Mouse (Mus musculus): ENCODE data around the gene Nhej1. TPM values are rescaled to one million over a fixed set of nuclear protein-coding genes. Genes with fewer than 3 reads are reported as not detected.

Nhej1 gene
- polyA plus RNA-seq, 1 experiment = 10.3 TPM

DNA sequence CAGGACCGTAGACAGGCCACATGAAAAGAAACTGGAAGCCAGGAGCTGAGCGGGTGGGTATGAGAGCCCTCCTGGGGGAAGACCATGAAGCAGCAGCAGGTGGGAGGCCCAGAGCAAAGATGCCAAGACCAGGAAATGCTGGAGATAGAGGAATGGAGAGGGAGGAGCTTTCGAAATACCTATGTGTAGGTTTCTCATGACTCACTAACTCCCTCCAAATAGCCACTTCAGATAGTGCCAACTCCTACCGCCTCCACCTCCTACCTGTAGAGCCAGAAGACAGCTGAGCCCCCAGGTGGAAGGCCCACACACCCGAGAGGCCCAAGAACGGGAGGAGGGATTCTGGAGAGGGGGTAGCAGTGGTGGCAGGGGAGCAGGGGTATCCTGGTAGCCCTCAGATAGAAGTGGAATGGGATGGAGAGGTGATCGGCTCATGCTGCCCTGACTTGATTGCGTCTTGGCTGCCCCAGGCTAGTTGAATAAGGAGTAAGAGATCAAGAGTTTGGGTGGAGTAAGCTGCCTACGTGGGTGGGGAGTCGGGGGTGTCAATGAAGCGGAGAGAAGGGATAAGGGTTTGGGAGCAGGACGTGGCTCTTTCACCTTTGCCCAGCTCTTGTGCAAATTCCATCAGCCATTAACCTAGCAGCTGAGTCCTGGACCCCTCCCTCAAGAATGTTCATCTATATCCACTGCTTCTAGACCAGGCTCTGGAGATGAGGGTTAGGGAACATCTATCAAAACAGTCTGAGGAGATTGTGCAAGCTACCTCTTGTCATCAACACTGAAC, 8.6 kb upstream of the Nhej1 start, which contains the start of gene Slc23a3:
TSS of gene Slc23a3 (minus strand) at position 470 of the 787 bp plus-strand sequence.
- no peak within 1 kb of the TSS for H3K4me3 ChIP-seq (ENCODE audit: insufficient read depth, low read length)
- TF ChIP-seq POLR2A (IDR thresholded peaks at IDR 0.05; ENCODE audit: low read depth, low read length) (no peak; the same call in 1 of the 2 replicates), CTCF (IDR thresholded peaks at IDR 0.05; ENCODE audit: borderline replicate concordance, insufficient read depth, low read length) (no peak)
- no peak within 1 kb of the TSS for H3K27ac ChIP-seq (ENCODE audit: insufficient read depth, low read length)
- H3K4me1 ChIP-seq (ENCODE audit: control insufficient read depth, insufficient read depth, low read length) = no peaks in the 10 kb centered on the region

DNA sequence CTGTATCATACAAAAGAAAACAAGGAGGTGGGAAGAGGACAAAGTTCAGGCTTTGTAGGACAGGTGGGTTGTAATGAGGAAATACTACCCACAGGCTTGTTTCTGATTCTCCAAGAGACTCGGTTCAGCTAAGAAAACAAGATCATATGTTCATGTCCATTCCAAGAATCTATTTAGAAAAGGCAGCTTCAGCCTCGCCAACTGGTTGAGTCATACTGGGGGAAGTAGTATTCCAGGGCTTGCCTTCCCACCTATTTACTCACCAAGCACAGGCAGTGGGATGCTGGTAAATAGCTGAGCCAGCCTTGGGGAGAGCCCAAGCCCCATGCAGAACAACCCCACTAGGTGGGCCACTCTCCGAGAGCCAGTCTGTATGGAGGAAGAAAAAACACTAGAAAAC, 3.6 kb upstream of the Nhej1 start:
- no peaks in the 10 kb centered on the region for H3K4me1 ChIP-seq (ENCODE audit: control insufficient read depth, insufficient read depth, low read length)
- no peak for TF ChIP-seq POLR2A (IDR thresholded peaks at IDR 0.05; ENCODE audit: low read depth, low read length)
- TF ChIP-seq CTCF (IDR thresholded peaks at IDR 0.05; ENCODE audit: borderline replicate concordance, insufficient read depth, low read length) = no peak

GRCm38 (mm10) chr1:75125418-75125817, 418 bp upstream of the Nhej1 start:
- peak overlapping the region; percentile 44 for H3K4me3 ChIP-seq (ENCODE audit: insufficient read depth, low read length)

More for the DNA sequence above, 3.6 kb upstream of the Nhej1 start:
- no peak overlapping the region for H3K4me3 ChIP-seq (ENCODE audit: insufficient read depth, low read length)
- no peak overlapping the region for H3K27ac ChIP-seq (ENCODE audit: insufficient read depth, low read length)

GRCm38 (mm10) chr1:75122211-75122610, 2.8 kb downstream of the Nhej1 start:
- TF ChIP-seq POLR2A (IDR thresholded peaks at IDR 0.05; ENCODE audit: low read depth, low read length) (no peak), CTCF (IDR thresholded peaks at IDR 0.05; ENCODE audit: borderline replicate concordance, insufficient read depth, low read length) (no peak)
- Histone ChIP-seq H3K27ac (ENCODE audit: insufficient read depth, low read length) (no peak overlapping the region), H3K4me1 (ENCODE audit: control insufficient read depth, insufficient read depth, low read length) (no peaks in the 10 kb centered on the region), H3K4me3 (ENCODE audit: insufficient read depth, low read length) (no peak overlapping the region)

More at GRCm38 (mm10) chr1:75125418-75125817, 418 bp upstream of the Nhej1 start:
- no peak for TF ChIP-seq POLR2A (IDR thresholded peaks at IDR 0.05; ENCODE audit: low read depth, low read length)
- no peak for TF ChIP-seq CTCF (IDR thresholded peaks at IDR 0.05; ENCODE audit: borderline replicate concordance, insufficient read depth, low read length)
- Histone ChIP-seq H3K27ac (ENCODE audit: insufficient read depth, low read length) (peak overlapping the region; percentile 99; the same call in 1 of the 2 replicates), H3K4me1 (ENCODE audit: control insufficient read depth, insufficient read depth, low read length) (no peaks in the 10 kb centered on the region)

DNA sequence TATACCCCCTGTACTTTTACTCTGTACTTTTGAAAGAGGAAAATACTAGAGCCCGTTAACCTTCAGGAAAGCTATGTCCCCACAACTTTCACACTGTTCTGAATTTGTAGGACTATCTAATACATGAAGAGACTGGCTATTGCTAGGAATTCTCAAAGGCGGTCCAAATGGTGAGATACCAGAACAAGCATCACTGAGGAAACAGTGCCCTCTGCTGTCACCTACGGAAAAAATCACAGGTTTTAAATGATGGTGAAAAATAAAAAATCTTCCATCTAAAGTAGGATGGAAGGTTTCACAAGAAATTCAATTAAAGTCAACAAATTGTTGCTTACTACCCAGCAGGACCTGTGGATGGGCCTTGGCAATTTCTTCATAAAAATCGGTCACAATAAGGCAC, 72.9 kb downstream of the Nhej1 start:
- Histone ChIP-seq H3K4me1 (ENCODE audit: control insufficient read depth, insufficient read depth, low read length) (no peaks in the 10 kb centered on the region), H3K27ac (ENCODE audit: insufficient read depth, low read length) (no peak overlapping the region)
- no peak for TF ChIP-seq POLR2A (IDR thresholded peaks at IDR 0.05; ENCODE audit: low read depth, low read length)

GRCm38 (mm10) chr1:75051428-75051827, 73.6 kb downstream of the Nhej1 start:
- TF ChIP-seq CTCF (IDR thresholded peaks at IDR 0.05; ENCODE audit: borderline replicate concordance, insufficient read depth, low read length) (no peak), POLR2A (IDR thresholded peaks at IDR 0.05; ENCODE audit: low read depth, low read length) (no peak)
- no peaks in the 10 kb centered on the region for H3K4me1 ChIP-seq (ENCODE audit: control insufficient read depth, insufficient read depth, low read length)
- no peak overlapping the region for H3K27ac ChIP-seq (ENCODE audit: insufficient read depth, low read length)
- no peak overlapping the region for H3K4me3 ChIP-seq (ENCODE audit: insufficient read depth, low read length)

More for the DNA sequence above, 72.9 kb downstream of the Nhej1 start:
- no peak overlapping the region for H3K4me3 ChIP-seq (ENCODE audit: insufficient read depth, low read length)

DNA sequence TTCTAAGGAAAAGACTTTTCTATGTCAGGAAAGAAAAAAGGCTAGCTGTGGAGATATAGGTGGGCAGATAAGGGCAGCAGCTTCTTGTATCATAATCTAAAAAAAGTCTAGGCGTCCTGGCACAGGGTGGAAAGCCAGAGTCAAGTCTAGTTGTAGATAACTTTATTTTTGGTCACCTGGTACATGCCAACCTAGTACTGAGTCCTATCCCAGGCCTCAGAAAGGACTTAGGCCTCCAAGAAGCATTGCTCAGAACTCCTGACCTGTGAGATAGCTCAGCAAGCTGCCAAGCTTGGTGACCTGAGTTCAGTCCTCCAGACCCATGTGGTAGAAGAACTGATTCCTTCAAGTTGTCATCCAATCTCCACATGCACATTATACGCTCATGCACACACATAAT, 76.4 kb downstream of the Nhej1 start:
- Histone ChIP-seq H3K27ac (ENCODE audit: insufficient read depth, low read length) (no peak overlapping the region), H3K4me3 (ENCODE audit: insufficient read depth, low read length) (no peak overlapping the region), H3K4me1 (ENCODE audit: control insufficient read depth, insufficient read depth, low read length) (no peaks in the 10 kb centered on the region)
- TF ChIP-seq CTCF (IDR thresholded peaks at IDR 0.05; ENCODE audit: borderline replicate concordance, insufficient read depth, low read length) (no peak), POLR2A (IDR thresholded peaks at IDR 0.05; ENCODE audit: low read depth, low read length) (no peak)

- TF ChIP-seq POLR2A (IDR thresholded peaks at IDR 0.05; ENCODE audit: low read depth, low read length) (no peak), CTCF (IDR thresholded peaks at IDR 0.05; ENCODE audit: borderline replicate concordance, insufficient read depth, low read length) (no peak)
- Histone ChIP-seq H3K27ac (ENCODE audit: insufficient read depth, low read length) (no peak overlapping the region), H3K4me3 (ENCODE audit: insufficient read depth, low read length) (no peak overlapping the region), H3K4me1 (ENCODE audit: control insufficient read depth, insufficient read depth, low read length) (no peaks in the 10 kb centered on the region)
Observed at GRCm38 (mm10) chr1:75048041-75048440, 77.0 kb downstream of the Nhej1 start.

DNA sequence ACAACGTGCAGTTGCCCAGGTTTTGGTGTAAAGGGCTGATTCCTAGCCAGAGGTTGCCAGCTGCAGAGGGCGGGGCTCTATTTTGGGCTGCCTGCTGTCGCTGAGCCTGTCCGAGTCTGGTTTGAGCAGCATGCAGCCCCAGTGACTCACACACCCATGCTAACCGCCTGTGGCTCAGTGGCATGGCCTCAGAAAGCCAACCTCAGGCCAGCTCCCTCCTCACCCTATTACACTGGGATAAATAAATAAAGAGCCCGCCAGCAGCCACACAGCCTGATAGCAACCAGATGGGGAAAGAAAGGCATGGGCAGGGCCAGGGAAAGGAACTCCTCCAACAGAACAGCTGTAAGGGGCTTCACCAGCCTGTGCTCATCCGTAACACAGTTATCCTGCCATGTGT, 84.6 kb downstream of the Nhej1 start:
- no peak overlapping the region for H3K27ac ChIP-seq (ENCODE audit: insufficient read depth, low read length)
- TF ChIP-seq CTCF (IDR thresholded peaks at IDR 0.05; ENCODE audit: borderline replicate concordance, insufficient read depth, low read length) (no peak), POLR2A (IDR thresholded peaks at IDR 0.05; ENCODE audit: low read depth, low read length) (no peak)
- peaks cover 5% of the 10 kb centered on the region for H3K4me1 ChIP-seq (ENCODE audit: control insufficient read depth, insufficient read depth, low read length)
- H3K4me3 ChIP-seq (ENCODE audit: insufficient read depth, low read length) = no peak overlapping the region

GRCm38 (mm10) chr1:75032041-75032440, 93.0 kb downstream of the Nhej1 start:
- Histone ChIP-seq H3K27ac (ENCODE audit: insufficient read depth, low read length) (no peak overlapping the region), H3K4me1 (ENCODE audit: control insufficient read depth, insufficient read depth, low read length) (no peaks in the 10 kb centered on the region), H3K4me3 (ENCODE audit: insufficient read depth, low read length) (no peak overlapping the region)
- TF ChIP-seq CTCF (IDR thresholded peaks at IDR 0.05; ENCODE audit: borderline replicate concordance, insufficient read depth, low read length) (no peak), POLR2A (IDR thresholded peaks at IDR 0.05; ENCODE audit: low read depth, low read length) (no peak)
